Mouse (Mus musculus) CH12.LX (cell line): ENCODE data around the gene Csrnp1. TPM values are rescaled to one million over a fixed set of nuclear protein-coding genes. Genes with fewer than 3 reads are reported as not detected.
A peak's percentile ranks its signal among the peaks of the same experiment; 100 is the strongest.
"Not testable (repeated sequence)": the region's sequence is repeated elsewhere in the genome, so short reads cannot be mapped to it uniquely, and the experiment has no call there.

Experiments
- DNase-seq: peaks from one replicate; pipeline ENCODE4 v3.0.0-alpha.2; 2013; ENCODE audit errors: extremely low read depth
- H3K27ac ChIP-seq: 2 replicates; pipeline ENCODE4 v1.5.1; 2012; ENCODE audit warnings: low read depth, mild to moderate bottlenecking, control low read depth, moderate library complexity; ENCODE audit not compliant: insufficient read depth
- H3K27me3 ChIP-seq: replicated peaks from 2 replicates; pipeline ENCODE3; 2012; ENCODE audit warnings: inconsistent platforms
- H3K36me3 ChIP-seq, 2 experiments: replicated peaks in 1 of 2; 2 replicates each; pipeline versions ENCODE3 to v1.6.1; 2012; ENCODE audit warnings: inconsistent platforms in 1 of 2, low read length in 1 of 2, mild to moderate bottlenecking in 1 of 2, mixed read lengths in 1 of 2, moderate library complexity in 1 of 2; ENCODE audit not compliant: control insufficient read depth in 1 of 2, insufficient read depth in 1 of 2
- H3K4me1 ChIP-seq, 2 experiments: 2 replicates each; pipeline ENCODE4 v1.6.1; 2012; ENCODE audit warnings: inconsistent platforms in 1 of 2, moderate library complexity in 1 of 2; ENCODE audit not compliant: insufficient read depth in 2 of 2, control insufficient read depth in 1 of 2
- H3K4me2 ChIP-seq: 2 replicates; pipeline ENCODE4 v1.6.1; 2012; ENCODE audit warnings: low read depth, mild to moderate bottlenecking, control low read depth; ENCODE audit not compliant: poor library complexity, insufficient read depth, severe bottlenecking
- H3K4me3 ChIP-seq, 3 experiments: fragments of 150-350 bp in 1 of 3; sonication (generic) in 1 of 3; replicated peaks in 1 of 3; 2 replicates each; pipeline versions ENCODE3 to v1.5.1; 2011 to 2012; ENCODE audit warnings: low read depth in 2 of 3, low read length in 2 of 3, mild to moderate bottlenecking in 2 of 3, moderate library complexity in 2 of 3, control low read depth in 1 of 3, improper control_type of control experiment in 1 of 3, inconsistent platforms in 1 of 3, mixed read lengths in 1 of 3; ENCODE audit not compliant: poor library complexity in 1 of 3
- H3K79me2 ChIP-seq: replicated peaks from 2 replicates; pipeline ENCODE4 v1.6.1; 2012; ENCODE audit warnings: mild to moderate bottlenecking, moderate library complexity; ENCODE audit not compliant: control insufficient read depth, poor library complexity, insufficient read depth, severe bottlenecking; ENCODE audit errors: extremely low read depth
- H3K9ac ChIP-seq: 2 replicates; pipeline ENCODE4 v1.6.1; 2012; ENCODE audit warnings: low read depth, mild to moderate bottlenecking, control low read depth, moderate library complexity; ENCODE audit not compliant: insufficient read depth
- H3K9me3 ChIP-seq: replicated peaks from 2 replicates; pipeline ENCODE3; 2012; ENCODE audit warnings: low read length, inconsistent platforms, mixed read lengths
- BHLHE40 ChIP-seq: IDR thresholded peaks from 2 replicates; pipeline ENCODE4 v1.6.1; 2011; ENCODE audit warnings: mild to moderate bottlenecking, low read depth, low read length, improper control_type of control experiment
- CHD2 ChIP-seq: IDR thresholded peaks from 2 replicates; pipeline ENCODE4 v1.6.1; 2011; ENCODE audit warnings: low read length, improper control_type of control experiment
- CTCF ChIP-seq, 2 experiments: IDR thresholded peaks in 1 of 2; conservative IDR thresholded peaks in 1 of 2; 2 replicates each; pipeline ENCODE4 v1.5.1; 2011 to 2012; ENCODE audit warnings: low read depth in 2 of 2, low read length in 2 of 2, improper control_type of control experiment in 1 of 2, inconsistent platforms in 1 of 2, mild to moderate bottlenecking in 1 of 2, moderate library complexity in 1 of 2
- ELF1 ChIP-seq: IDR thresholded peaks from 2 replicates; pipeline ENCODE4 v1.6.1; 2014; ENCODE audit warnings: low read depth, mild to moderate bottlenecking, inconsistent platforms, low read length, improper control_type of control experiment
- EP300 ChIP-seq: IDR thresholded peaks from 2 replicates; pipeline ENCODE4 v1.6.1; 2011; ENCODE audit warnings: low read length, improper control_type of control experiment
- ETS1 ChIP-seq: conservative IDR thresholded peaks from 2 replicates; pipeline ENCODE4 v1.6.1; 2012; ENCODE audit warnings: low read depth, mild to moderate bottlenecking, inconsistent platforms, low read length, improper control_type of control experiment, moderate library complexity
- GABPA ChIP-seq: IDR thresholded peaks from 2 replicates; pipeline ENCODE4 v1.6.1; 2012; ENCODE audit warnings: low read depth, low read length, improper control_type of control experiment, inconsistent platforms; ENCODE audit not compliant: insufficient replicate concordance
- HCFC1 ChIP-seq: IDR thresholded peaks from 2 replicates; pipeline ENCODE4 v1.6.1; 2012; ENCODE audit warnings: low read depth, mild to moderate bottlenecking, inconsistent platforms, low read length, improper control_type of control experiment
- IRF4 ChIP-seq: IDR thresholded peaks from 2 replicates; pipeline ENCODE4 v1.6.1; 2014; ENCODE audit warnings: low read depth, mild to moderate bottlenecking, inconsistent platforms, low read length, improper control_type of control experiment
- JUN ChIP-seq: IDR thresholded peaks from 2 replicates; pipeline ENCODE4 v1.6.1; 2011; ENCODE audit warnings: low read depth, mild to moderate bottlenecking, low read length, improper control_type of control experiment, moderate library complexity; ENCODE audit not compliant: insufficient read depth
- MAX ChIP-seq: IDR thresholded peaks from 2 replicates; pipeline ENCODE4 v1.6.1; 2011; ENCODE audit warnings: low read length, improper control_type of control experiment
- MEF2A ChIP-seq: IDR thresholded peaks from 2 replicates; pipeline ENCODE4 v1.6.1; 2014; ENCODE audit warnings: low read depth, mild to moderate bottlenecking, inconsistent platforms, low read length, improper control_type of control experiment, borderline replicate concordance
- MXI1 ChIP-seq: IDR thresholded peaks from 2 replicates; pipeline ENCODE4 v1.6.1; 2011; ENCODE audit warnings: mild to moderate bottlenecking, low read depth, low read length, improper control_type of control experiment
- NRF1 ChIP-seq: IDR thresholded peaks from 2 replicates; pipeline ENCODE4 v1.6.1; 2014; ENCODE audit warnings: low read depth, mild to moderate bottlenecking, inconsistent platforms, low read length, improper control_type of control experiment, moderate library complexity
- RAD21 ChIP-seq: IDR thresholded peaks from 2 replicates; pipeline ENCODE4 v1.6.1; 2011; ENCODE audit warnings: low read depth, mild to moderate bottlenecking, low read length, improper control_type of control experiment, moderate library complexity
- SMC3 ChIP-seq: IDR thresholded peaks from 2 replicates; pipeline ENCODE4 v1.6.1; 2011; ENCODE audit warnings: low read depth, low read length, improper control_type of control experiment
- USF1 ChIP-seq: IDR thresholded peaks from 2 replicates; pipeline ENCODE4 v1.6.1; 2014; ENCODE audit warnings: low read depth, mild to moderate bottlenecking, inconsistent platforms, low read length, improper control_type of control experiment
- USF2 ChIP-seq: conservative IDR thresholded peaks from 2 replicates; pipeline ENCODE4 v1.6.1; 2011; ENCODE audit warnings: low read depth, low read length, improper control_type of control experiment
- ZKSCAN1 ChIP-seq: IDR thresholded peaks from 2 replicates; pipeline ENCODE4 v1.6.1; 2012; ENCODE audit warnings: low read depth, inconsistent platforms, low read length, improper control_type of control experiment, borderline replicate concordance
- ZNF384 ChIP-seq: IDR thresholded peaks from 2 replicates; pipeline ENCODE4 v1.6.1; 2012; ENCODE audit warnings: low read depth, low read length, improper control_type of control experiment, inconsistent platforms
- dilution Hi-C: fragments of 300-500 bp; cut with MboI; formaldehyde crosslinking; loops from 2 replicates; pipeline ENCODE4 v1.14.3; 2020; ENCODE audit warnings: low sequenced_read_pairs; ENCODE audit not compliant: extremely low pct_unique_long_range_greater_than_20kb, extremely low pct_ligation_motif_present
- in situ Hi-C: fragments of 300-500 bp; cut with MboI; formaldehyde crosslinking; loops from 3 replicates; pipeline ENCODE4 v1.14.3; 2019; ENCODE audit warnings: low sequenced_read_pairs, low pct_ligation_motif_present, low pct_unique_long_range_greater_than_20kb, mixed read lengths
- polyA plus RNA-seq: library from polyadenylated mRNA; unstranded; fragments of >175 nt; gene quantifications from 2 replicates; pipeline ENCODE4 v1.2.1, GENCODE M21; 2012; ENCODE audit warnings: low read depth; ENCODE audit not compliant: insufficient read length
- total RNA-seq, 2 experiments: library from RNA; depleted of rRNA; stranded (reverse); fragments of 300-350 nt in 1 of 2; fragments of >200 nt in 1 of 2; gene quantifications; 2 replicates each; pipeline ENCODE4 v1.2.3; 2012 to 2014

Gene Csrnp1
- total and polyA plus RNA-seq, 3 experiments = 7.8 to 15.5 (median 8.6) TPM

GRCm38 (mm10) chr9:120012781-120013180 is 28.3 kb upstream of the Csrnp1 start (continued):
- TF ChIP-seq USF1 (no peak), ETS1 (peak; percentile 74)

GRCm38 (mm10) chr9:120012161-120012560 is 27.7 kb upstream of the Csrnp1 start:
- dilution Hi-C loops, H3K79me2 ChIP-seq, H3K9ac ChIP-seq, H3K36me3 ChIP-seq, in situ Hi-C loops, H3K27ac ChIP-seq, H3K4me3 ChIP-seq, DNase-seq, H3K4me2 ChIP-seq: not testable (repeated sequence)
- peaks cover 81% of the 10 kb centered on the region for H3K27me3 ChIP-seq
- H3K4me1 ChIP-seq = peaks cover 0 to 27% of the 10 kb centered on the region in 2 experiments; a peak in 2 of 4 replicates
- H3K9me3 ChIP-seq = peaks cover 11% of the 10 kb centered on the region

GRCm38 (mm10) chr9:120011533-120011932 is 27.1 kb upstream of the Csrnp1 start:
- H3K27ac ChIP-seq = no peak overlapping the region
- peaks cover 0 to 27% of the 10 kb centered on the region in 2 experiments; a peak in 2 of 4 replicates for H3K4me1 ChIP-seq
- no peaks in the 10 kb centered on the region for H3K79me2 ChIP-seq
- no peaks in the 10 kb centered on the region for H3K36me3 ChIP-seq
- H3K4me2 ChIP-seq = peak overlapping the region; percentile 85
- no peak overlapping the region for H3K9ac ChIP-seq
- TF ChIP-seq RAD21 (peak; percentile 45), ZNF384 (no peak), ETS1 (no peak), SMC3 (peak; percentile 63), CTCF (conservative IDR thresholded peaks at IDR 0.05 in 1 of 2, IDR thresholded peaks at IDR 0.05 in 1 of 2; ENCODE audit: low read depth in 2 of 2, low read length in 2 of 2) (peak in 1 of 2 experiments; percentile 70; a peak in 2 of 4 replicates), USF1 (peak; percentile 45), JUN (no peak), ZKSCAN1 (no peak), EP300 (no peak)
- H3K27me3 ChIP-seq = peaks cover 74% of the 10 kb centered on the region
- peak; percentile 67 for DNase-seq
- dilution Hi-C loops (no loop called here), in situ Hi-C loops (no loop called here)
- H3K4me3 ChIP-seq = no peak overlapping the region
- H3K9me3 ChIP-seq = peaks cover 13% of the 10 kb centered on the region

GRCm38 (mm10) chr9:120010781-120011511 is 26.5 kb upstream of the Csrnp1 start:
- dilution Hi-C loops (no loop called here), in situ Hi-C loops (no loop called here)
- Histone ChIP-seq H3K27me3 (peaks cover 69% of the 10 kb centered on the region), H3K4me2 (peak overlapping the region; percentile 85), H3K27ac (no peak overlapping the region), H3K9me3 (peaks cover 13% of the 10 kb centered on the region), H3K9ac (no peak overlapping the region; the same call in 1 of the 2 replicates), H3K4me3 (no peak overlapping the region), H3K36me3 (no peaks in the 10 kb centered on the region), H3K79me2 (no peaks in the 10 kb centered on the region), H3K4me1 (peaks cover 0 to 27% of the 10 kb centered on the region in 2 experiments; a peak in 2 of 4 replicates)
- TF ChIP-seq BHLHE40 = no peak
- no peak for TF ChIP-seq CHD2
- TF ChIP-seq ETS1 = no peak
- TF ChIP-seq IRF4 = no peak
- TF ChIP-seq JUN = no peak
- peak; percentile 65 for TF ChIP-seq NRF1
- TF ChIP-seq ZKSCAN1 = no peak
- TF ChIP-seq SMC3 = no peak
- no peak for TF ChIP-seq USF2
- TF ChIP-seq MXI1 = peak; percentile 95
- 0 out of 2 replicates have a peak, but pooled peaks have one; percentile 30 for TF ChIP-seq ELF1
- TF ChIP-seq MEF2A = no peak
- no peak for TF ChIP-seq HCFC1
- no peak for TF ChIP-seq USF1
- TF ChIP-seq MAX = no peak; the same call in 1 of the 2 replicates
- no peak for TF ChIP-seq GABPA
- peak; percentile 88 for DNase-seq
